Mouse (Mus musculus) bone marrow macrophage, adult 2 months (primary cell): ENCODE measurements around the gene Ada.

Experiments
- CTCF ChIP-seq: IDR thresholded peaks from 2 replicates; pipeline ENCODE4 v1.5.1; 2012; ENCODE audit warnings: low read depth, mild to moderate bottlenecking, low read length, moderate library complexity
- POLR2A ChIP-seq: IDR thresholded peaks from 2 replicates; pipeline ENCODE4 v1.6.1; 2012; ENCODE audit warnings: mild to moderate bottlenecking, low read depth, low read length, borderline replicate concordance

DNA sequence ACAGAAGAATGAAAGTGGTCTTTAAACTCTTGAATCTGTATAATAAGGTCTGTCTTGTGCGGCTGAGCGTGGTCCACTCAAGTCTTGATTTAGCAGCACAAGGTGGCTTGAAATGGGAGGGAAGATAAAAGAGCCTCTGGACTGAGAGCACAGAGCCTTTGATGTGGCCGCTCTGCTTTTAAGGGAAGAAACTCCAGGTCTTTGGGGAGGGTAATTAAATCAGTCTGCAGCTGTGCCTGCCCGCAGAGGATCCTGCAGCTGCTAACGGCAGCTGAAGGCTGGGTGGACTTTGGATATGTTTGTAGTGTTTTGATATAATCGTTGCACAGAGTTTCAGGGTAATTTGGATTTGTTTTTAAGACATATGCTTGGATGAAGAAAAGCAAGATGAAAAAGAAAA, 33.2 kb downstream of the Ada start:
- TF ChIP-seq CTCF (no peak), POLR2A (no peak)
